Mouse (Mus musculus): ENCODE data around the gene Ntrk1. TPM values are rescaled to one million over a fixed set of nuclear protein-coding genes. Genes with fewer than 3 reads are reported as not detected.
"Not testable (repeated sequence)": the region's sequence is repeated elsewhere in the genome, so short reads cannot be mapped to it uniquely, and the experiment has no call there.

Ntrk1 gene
- not detected in 2 replicates for polyA plus RNA-seq (2012; ENCODE audit: insufficient read depth, low replicate concordance)

- Histone ChIP-seq H3K4me3 (replicated peaks) (peak within 1 kb of the TSS; percentile 75), H3K9me3 (no peaks in the 10 kb centered on the region), H3K4me1 (peaks cover 25% of the 10 kb centered on the region), H3K36me3 (replicated peaks; ENCODE audit: low read length) (no peaks in the 10 kb centered on the region), H3K27me3 (replicated peaks) (peaks cover 98% of the 10 kb centered on the region)
- no peak for TF ChIP-seq GATA1 (IDR thresholded peaks at IDR 0.05; ENCODE audit: borderline replicate concordance, low read length)
- no peak for TF ChIP-seq FLI1 (IDR thresholded peaks at IDR 0.05; ENCODE audit: low read length)
Measured at GRCm38 (mm10) chr3:87794922-87795325, at the start of gene Ntrk1. Gene Ntrk1 (minus strand): TSS chr3:87795162.

- no peak overlapping the region for H3K4me3 ChIP-seq (replicated peaks)
- H3K9me3 ChIP-seq, result 0 out of 2 replicates have a peak, but pooled peaks cover 3% of the 10 kb centered on the region
- H3K4me1 ChIP-seq, result no peaks in the 10 kb centered on the region
- no peaks in the 10 kb centered on the region for H3K36me3 ChIP-seq (replicated peaks; ENCODE audit: low read length)
- TF ChIP-seq GATA1 (IDR thresholded peaks at IDR 0.05; ENCODE audit: borderline replicate concordance, low read length), result no peak
- TF ChIP-seq FLI1 (IDR thresholded peaks at IDR 0.05; ENCODE audit: low read length), result no peak
- H3K27me3 ChIP-seq (replicated peaks), result peaks cover 35% of the 10 kb centered on the region
Measured at GRCm38 (mm10) chr3:87840858-87841257, 45.9 kb upstream of the Ntrk1 start.

GRCm38 (mm10) chr3:87838622-87839021 is 43.7 kb upstream of the Ntrk1 start:
- Histone ChIP-seq H3K9me3 (no peaks in the 10 kb centered on the region), H3K27me3 (replicated peaks) (peaks cover 30% of the 10 kb centered on the region), H3K4me1 (no peaks in the 10 kb centered on the region), H3K4me3 (replicated peaks) (no peak overlapping the region), H3K36me3 (replicated peaks; ENCODE audit: low read length) (no peaks in the 10 kb centered on the region)
- TF ChIP-seq FLI1 (IDR thresholded peaks at IDR 0.05; ENCODE audit: low read length), result no peak
- no peak for TF ChIP-seq GATA1 (IDR thresholded peaks at IDR 0.05; ENCODE audit: borderline replicate concordance, low read length)

GRCm38 (mm10) chr3:87833482-87833881 is 38.5 kb upstream of the Ntrk1 start:
- Histone ChIP-seq H3K4me1 (no peaks in the 10 kb centered on the region), H3K9me3 (no peaks in the 10 kb centered on the region), H3K27me3 (replicated peaks) (peaks cover 26% of the 10 kb centered on the region), H3K36me3 (replicated peaks; ENCODE audit: low read length) (no peaks in the 10 kb centered on the region), H3K4me3 (replicated peaks) (no peak overlapping the region)
- TF ChIP-seq FLI1 (IDR thresholded peaks at IDR 0.05; ENCODE audit: low read length), result no peak
- TF ChIP-seq GATA1 (IDR thresholded peaks at IDR 0.05; ENCODE audit: borderline replicate concordance, low read length), result no peak

GRCm38 (mm10) chr3:87832109-87832859 is 37.3 kb upstream of the Ntrk1 start:
- Histone ChIP-seq H3K27me3 (replicated peaks) (peaks cover 30% of the 10 kb centered on the region), H3K36me3 (replicated peaks; ENCODE audit: low read length) (no peaks in the 10 kb centered on the region), H3K9me3 (no peaks in the 10 kb centered on the region), H3K4me3 (replicated peaks) (no peak overlapping the region), H3K4me1 (no peaks in the 10 kb centered on the region)
- no peak for TF ChIP-seq GATA1 (IDR thresholded peaks at IDR 0.05; ENCODE audit: borderline replicate concordance, low read length)
- no peak for TF ChIP-seq FLI1 (IDR thresholded peaks at IDR 0.05; ENCODE audit: low read length)

- TF ChIP-seq GATA1 (IDR thresholded peaks at IDR 0.05; ENCODE audit: borderline replicate concordance, low read length) (no peak), FLI1 (IDR thresholded peaks at IDR 0.05; ENCODE audit: low read length) (no peak)
- H3K36me3 ChIP-seq (replicated peaks; ENCODE audit: low read length), result no peaks in the 10 kb centered on the region
- H3K27me3 ChIP-seq (replicated peaks), result peaks cover 42% of the 10 kb centered on the region
- no peaks in the 10 kb centered on the region for H3K9me3 ChIP-seq
- no peak overlapping the region for H3K4me3 ChIP-seq (replicated peaks)
- H3K4me1 ChIP-seq, result no peaks in the 10 kb centered on the region
Measured at GRCm38 (mm10) chr3:87829025-87829424, 34.1 kb upstream of the Ntrk1 start.

- TF ChIP-seq GATA1 (IDR thresholded peaks at IDR 0.05; ENCODE audit: borderline replicate concordance, low read length) (no peak), FLI1 (IDR thresholded peaks at IDR 0.05; ENCODE audit: low read length) (no peak)
- no peaks in the 10 kb centered on the region for H3K4me1 ChIP-seq
- H3K36me3 ChIP-seq (replicated peaks; ENCODE audit: low read length), result no peaks in the 10 kb centered on the region
- H3K4me3 ChIP-seq (replicated peaks), result no peak overlapping the region
- H3K9me3 ChIP-seq, result no peaks in the 10 kb centered on the region
- peaks cover 46% of the 10 kb centered on the region for H3K27me3 ChIP-seq (replicated peaks)
Measured at GRCm38 (mm10) chr3:87828435-87828834, 33.5 kb upstream of the Ntrk1 start.

- peaks cover 66% of the 10 kb centered on the region for H3K27me3 ChIP-seq (replicated peaks)
Measured at GRCm38 (mm10) chr3:87824206-87824605, 29.2 kb upstream of the Ntrk1 start, which contains the start of gene Pear1. Gene Pear1 (minus strand): TSS chr3:87824306.

GRCm38 (mm10) chr3:87818226-87818625 is 23.3 kb upstream of the Ntrk1 start:
- H3K27me3 ChIP-seq (replicated peaks), result peaks cover 88% of the 10 kb centered on the region

More at GRCm38 (mm10) chr3:87824206-87824605, 29.2 kb upstream of the Ntrk1 start, which contains the start of gene Pear1:
- not testable (repeated sequence) for H3K4me3 ChIP-seq (replicated peaks); H3K4me1 ChIP-seq; H3K9me3 ChIP-seq; H3K36me3 ChIP-seq (replicated peaks; ENCODE audit: low read length)

GRCm38 (mm10) chr3:87816646-87817093 is 21.7 kb upstream of the Ntrk1 start:
- Histone ChIP-seq H3K36me3 (replicated peaks; ENCODE audit: low read length) (no peaks in the 10 kb centered on the region), H3K9me3 (no peaks in the 10 kb centered on the region), H3K27me3 (replicated peaks) (peaks cover 92% of the 10 kb centered on the region), H3K4me3 (replicated peaks) (peak overlapping the region; percentile 87), H3K4me1 (peaks cover 18% of the 10 kb centered on the region)
- TF ChIP-seq FLI1 (IDR thresholded peaks at IDR 0.05; ENCODE audit: low read length) (no peak), GATA1 (IDR thresholded peaks at IDR 0.05; ENCODE audit: borderline replicate concordance, low read length) (no peak)

More at GRCm38 (mm10) chr3:87818226-87818625, 23.3 kb upstream of the Ntrk1 start:
- Histone ChIP-seq H3K4me1 (peaks cover 18% of the 10 kb centered on the region), H3K4me3 (replicated peaks) (no peak overlapping the region), H3K9me3 (peaks cover 4% of the 10 kb centered on the region; the same call in 1 of the 2 replicates), H3K36me3 (replicated peaks; ENCODE audit: low read length) (no peaks in the 10 kb centered on the region)
- TF ChIP-seq GATA1 (IDR thresholded peaks at IDR 0.05; ENCODE audit: borderline replicate concordance, low read length), result no peak
